Mouse (Mus musculus): ENCODE measurements around the gene Auts2.

DNA sequence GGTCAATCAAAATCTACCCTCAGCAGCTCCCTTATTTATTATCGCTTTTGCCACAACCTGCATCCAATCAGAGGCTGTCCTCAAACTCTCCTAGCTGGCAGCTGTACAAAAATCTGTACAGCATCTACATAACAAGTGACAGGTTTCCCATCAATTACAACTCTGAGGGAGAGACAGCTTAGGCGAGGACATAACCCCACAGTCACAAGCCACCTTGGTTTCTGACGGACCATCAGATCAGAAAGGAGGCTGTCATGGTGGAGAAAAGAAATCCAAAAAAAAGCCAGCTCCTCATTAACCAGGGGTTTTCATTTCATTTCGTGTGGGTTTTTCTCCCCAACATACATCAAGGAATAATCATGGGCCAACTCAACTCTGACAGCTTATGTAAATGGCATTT lies 210.6 kb downstream of the Auts2 start:
- no peak for TF ChIP-seq CTCF (IDR thresholded peaks at IDR 0.05; ENCODE audit: low read depth)
- TF ChIP-seq EP300 (IDR thresholded peaks at IDR 0.05; ENCODE audit: low read depth), result no peak
